Mouse (Mus musculus) bone marrow, adult 2 months (tissue): ENCODE measurements around the gene Thbs3.

ENCODE experiments used
- CTCF ChIP-seq: fragments of 200-500 bp; IDR thresholded peaks from 2 replicates; pipeline ENCODE4 v1.5.1; 2011; ENCODE audit warnings: low read length, control low read depth; ENCODE audit not compliant: control insufficient read depth, insufficient read depth
- POLR2A ChIP-seq: fragments of 200-500 bp; IDR thresholded peaks from 2 replicates; pipeline ENCODE4 v1.6.1; 2011; ENCODE audit warnings: low read depth, mild to moderate bottlenecking, control low read depth, low read length, borderline replicate concordance; ENCODE audit not compliant: control insufficient read depth

- no peak for TF ChIP-seq POLR2A
- no peak for TF ChIP-seq CTCF
Measured at GRCm38 (mm10) chr3:89166945-89167344, 48.0 kb upstream of the Thbs3 start.
